Mouse (Mus musculus): ENCODE measurements at regions not wholly inside any gene's neighbourhood (a gene's known extent, or its start where the extent isn't known, plus 50 kb on each side); places are given as distances from the start of the nearest gene placed in this dataset.
"Not testable (repeated sequence)": the region's sequence is repeated elsewhere in the genome, so short reads cannot be mapped to it uniquely, and the experiment has no call there.

DNA sequence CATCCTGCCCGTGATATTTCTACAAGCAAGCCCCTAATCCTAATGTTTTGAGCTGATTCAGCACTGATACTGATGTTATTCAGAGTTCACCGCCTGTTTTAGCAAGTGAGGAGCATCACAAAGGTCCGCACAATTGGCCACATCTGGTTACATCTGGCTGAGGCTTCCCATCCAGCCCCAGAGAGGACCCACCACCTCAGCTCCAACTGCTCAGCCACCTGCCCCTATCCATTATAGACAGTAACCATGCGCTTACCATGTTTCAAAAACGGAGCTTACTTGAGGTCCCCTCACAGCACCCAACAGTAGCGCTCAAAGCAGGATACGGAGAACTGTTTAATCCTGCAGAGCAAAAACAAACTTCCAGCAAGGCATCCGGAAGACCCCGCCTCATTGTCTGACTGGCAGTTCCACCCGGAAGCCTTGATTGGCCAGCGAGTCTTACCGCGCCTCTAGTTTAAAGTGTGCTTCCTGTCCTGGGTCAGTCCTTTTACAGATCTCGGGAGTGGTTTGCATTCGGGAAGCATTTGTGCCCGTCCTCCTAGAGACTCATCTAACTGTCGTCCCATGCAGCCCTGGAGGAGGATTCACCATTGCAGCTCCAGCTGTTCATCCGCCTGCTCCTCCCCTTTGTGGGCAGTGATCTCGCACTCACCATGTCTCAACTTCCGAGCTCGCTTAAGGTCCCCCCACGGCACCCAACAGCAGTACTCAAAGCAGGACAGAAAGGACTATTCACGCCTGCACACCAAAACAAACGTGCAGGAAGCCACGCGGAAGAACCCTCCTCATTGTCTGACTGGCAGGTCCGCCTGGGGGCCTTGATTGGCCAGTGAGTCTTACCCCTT, 69.9 kb upstream of the Zfp825 start:
- DNase-seq, result peak; percentile 87

DNA sequence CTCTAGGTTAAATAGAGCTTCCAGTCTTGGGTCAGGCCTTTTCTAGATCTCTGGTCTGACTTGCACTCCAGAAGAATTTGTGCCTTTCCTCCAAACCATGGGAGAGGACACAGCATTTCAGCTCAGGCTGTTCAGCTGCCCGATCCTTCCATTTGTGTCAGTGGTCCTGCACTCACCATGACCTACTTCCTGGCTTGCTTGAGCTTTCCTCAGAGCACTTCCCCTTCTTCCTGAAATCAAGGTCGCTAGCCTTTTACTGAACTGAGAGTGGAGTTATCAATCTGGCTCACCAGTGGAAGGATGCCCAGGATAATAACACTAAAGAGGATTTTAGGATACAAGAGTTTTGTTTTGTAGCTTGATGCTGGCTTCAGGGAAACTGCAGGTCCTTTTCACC, 70.5 kb upstream of the Zfp825 start:
- DNase-seq, result not testable (repeated sequence)

DNA sequence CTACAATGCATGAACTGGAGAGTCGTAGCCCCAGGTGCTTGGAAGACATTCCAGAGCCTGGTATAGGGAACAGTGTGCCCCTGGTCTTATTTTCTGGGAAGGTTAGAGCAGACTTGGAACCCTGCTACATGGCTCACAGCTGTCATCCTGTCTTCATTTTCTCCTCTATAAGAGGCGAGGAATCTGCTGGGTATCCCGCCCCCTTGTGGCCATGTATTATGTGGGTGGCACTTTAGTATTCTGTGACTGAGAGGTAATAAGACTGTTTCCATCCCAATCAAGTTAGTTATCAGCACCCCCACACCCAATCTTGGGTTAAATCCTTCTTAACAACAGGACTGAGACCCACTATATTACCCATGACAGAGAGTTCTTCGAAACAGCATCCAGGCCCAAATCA, 69.4 kb upstream of the Erap1 start:
- not testable (repeated sequence) for DNase-seq
